Mouse (Mus musculus) forebrain, embryonic 12.5 days (tissue): ENCODE measurements around the gene Ccdc17. TPM values are rescaled to one million over a fixed set of nuclear protein-coding genes. Genes with fewer than 3 reads are reported as not detected.

Experiments used
- polyA plus RNA-seq: library from polyadenylated mRNA; unstranded; fragments of >200 nt; fragmentation: Nextera tagmentation; extraction: Ambion mirVana; gene quantifications from 2 replicates; pipeline ENCODE4 v1.2.1, GENCODE M21; 2016

Ccdc17 gene
- polyA plus RNA-seq, 1 experiment from 2014 or later: 4.6 TPM

Other genes starting within 250 kb of the Ccdc17 start
- gene Mast2, start 132.5 kb upstream of the Ccdc17 start, polyA plus RNA-seq: 33.6 and 33.8 TPM in 2 replicates
- 21.5 and 22.2 TPM in 2 replicates for gene Ipp, start 89.1 kb upstream of the Ccdc17 start, polyA plus RNA-seq
- 26.9 and 29.9 TPM in 2 replicates for gene Tmem69, start 40.7 kb upstream of the Ccdc17 start, polyA plus RNA-seq
- gene Gpbp1l1, start 39.0 kb upstream of the Ccdc17 start, polyA plus RNA-seq: 23.4 and 26.7 TPM in 2 replicates
- 296 TPM in 2 replicates for gene Nasp, start 31.3 kb downstream of the Ccdc17 start, polyA plus RNA-seq
- gene Akr1a1, start 55.0 kb downstream of the Ccdc17 start, polyA plus RNA-seq: 513 and 521 TPM in 2 replicates
- gene Prdx1, start 88.9 kb downstream of the Ccdc17 start, polyA plus RNA-seq: 914 and 930 TPM in 2 replicates
- gene Mmachc, start 111.8 kb downstream of the Ccdc17 start, polyA plus RNA-seq: 36.0 and 37.3 TPM in 2 replicates
- 26.6 and 28.5 TPM in 2 replicates for gene Ccdc163, start 111.9 kb downstream of the Ccdc17 start, polyA plus RNA-seq
- 6.5 and 6.7 TPM in 2 replicates for gene Tesk2, start 124.3 kb downstream of the Ccdc17 start, polyA plus RNA-seq
- 32.0 and 34.1 TPM in 2 replicates for gene Toe1, start 211.0 kb downstream of the Ccdc17 start, polyA plus RNA-seq
- gene Mutyh, start 211.1 kb downstream of the Ccdc17 start, polyA plus RNA-seq: 17.7 and 20.5 TPM in 2 replicates
- gene Hpdl, start 225.1 kb downstream of the Ccdc17 start, polyA plus RNA-seq: 0.96 and 1.6 TPM in 2 replicates